Mouse (Mus musculus): ENCODE results near the gene Anks1b.

- no peak for TF ChIP-seq CTCF (IDR thresholded peaks at IDR 0.05; ENCODE audit: extremely low read depth, insufficient read length, insufficient replicate concordance, low read depth, low read length)
- no peak for TF ChIP-seq POLR2A (IDR thresholded peaks at IDR 0.05; ENCODE audit: low read depth, low read length)
These were observed 40.1 kb upstream of the Anks1b start for GRCm38 (mm10) chr10:89833166-89833565.

Measured in small intestine, adult 2 months (tissue).